Mouse (Mus musculus) T-cell, adult 2 months (primary cell): Measurements from ENCODE around the gene Babam1.
A peak's percentile ranks its signal among the peaks of the same experiment; 100 is the strongest.
"Not testable (repeated sequence)": the region's sequence is repeated elsewhere in the genome, so short reads cannot be mapped to it uniquely, and the experiment has no call there.

Experiments used
- DNase-seq: peaks from one replicate; pipeline ENCODE4 v3.0.0; 2022; ENCODE audit warnings: low spot score

The Babam1 gene

DNA sequence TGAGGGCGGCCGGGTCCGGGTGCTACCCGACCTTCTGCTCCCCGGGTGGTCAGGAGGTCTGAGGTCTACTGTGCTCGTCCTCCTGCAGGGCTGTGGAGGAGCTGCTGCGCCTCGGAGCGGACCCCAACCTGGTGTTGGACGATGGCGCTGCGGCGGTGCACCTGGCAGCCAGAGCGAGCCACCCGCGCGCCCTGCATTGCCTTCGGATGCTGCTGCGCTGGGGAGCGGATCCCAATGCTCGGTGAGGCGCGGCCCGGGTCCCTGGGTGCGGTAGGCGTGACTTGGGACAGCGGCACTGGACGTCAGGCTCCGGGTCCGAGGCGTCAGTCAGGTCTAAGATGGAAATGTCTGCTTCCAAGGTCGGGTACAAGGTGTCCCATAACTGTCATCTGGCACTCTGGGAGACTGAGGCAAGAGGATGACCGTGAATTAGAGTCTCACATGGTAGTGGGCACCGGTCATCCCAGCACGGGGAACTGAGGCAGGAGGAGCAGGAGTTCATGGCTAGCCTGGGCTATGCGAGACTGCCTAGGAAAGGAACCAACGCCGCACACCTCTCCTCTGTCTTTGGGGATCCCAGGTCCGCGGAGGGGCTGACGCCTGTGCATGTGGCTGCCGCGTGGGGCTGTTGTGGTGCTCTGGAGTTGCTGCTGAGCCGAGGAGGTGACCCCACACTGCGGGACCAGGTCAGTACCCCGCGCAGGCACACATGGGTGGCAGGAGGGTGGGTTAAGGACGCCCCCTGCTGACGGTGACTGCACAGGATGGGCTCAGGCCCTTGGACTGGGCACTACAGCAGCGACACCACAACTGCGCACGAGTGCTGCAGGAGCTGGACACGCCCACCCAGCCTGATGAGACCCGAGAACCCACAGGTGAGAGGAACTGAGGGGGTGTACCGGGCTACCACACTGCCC, 9.7 kb downstream of the Babam1 start:
- DNase-seq = no peak

DNA sequence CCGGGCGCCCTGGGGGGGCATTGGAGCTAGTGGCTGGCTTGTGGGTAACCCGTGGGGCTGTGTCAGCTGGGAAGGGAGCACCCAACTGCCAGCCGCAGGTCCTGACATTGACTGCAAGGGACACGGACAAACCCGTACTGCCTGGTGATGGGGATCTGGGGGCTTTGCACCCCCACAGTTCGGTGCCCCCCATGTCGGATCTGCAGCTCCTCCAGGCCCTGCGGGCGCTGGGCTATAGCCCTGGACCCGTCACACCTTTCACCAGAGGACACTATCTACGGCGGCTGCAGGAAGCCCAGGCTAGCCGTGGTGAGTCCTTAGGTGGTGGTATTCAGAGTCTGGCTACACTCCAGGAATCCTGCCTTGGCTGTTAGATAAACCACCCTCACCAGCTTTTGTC, 10.8 kb downstream of the Babam1 start:
- no peak for DNase-seq

DNA sequence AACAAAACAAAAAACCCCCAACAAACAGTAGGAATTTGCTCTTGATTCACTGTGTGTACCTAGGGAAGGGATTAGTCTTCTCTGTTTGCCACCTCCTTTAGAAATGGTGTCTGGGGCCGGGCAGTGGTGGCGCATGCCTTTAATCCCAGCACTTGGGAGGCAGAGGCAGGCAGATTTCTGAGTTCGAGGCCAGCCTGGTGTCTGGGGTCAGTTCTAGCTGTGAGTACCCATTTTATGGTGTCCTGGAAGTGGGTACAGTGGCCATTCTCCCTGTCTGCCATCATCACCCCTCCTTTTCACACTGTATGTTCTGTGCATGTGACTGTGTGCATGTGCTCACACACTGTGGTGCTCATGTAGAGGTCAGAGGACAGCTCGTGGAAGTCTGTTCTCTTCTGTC, 11.6 kb downstream of the Babam1 start:
- DNase-seq = no peak

DNA sequence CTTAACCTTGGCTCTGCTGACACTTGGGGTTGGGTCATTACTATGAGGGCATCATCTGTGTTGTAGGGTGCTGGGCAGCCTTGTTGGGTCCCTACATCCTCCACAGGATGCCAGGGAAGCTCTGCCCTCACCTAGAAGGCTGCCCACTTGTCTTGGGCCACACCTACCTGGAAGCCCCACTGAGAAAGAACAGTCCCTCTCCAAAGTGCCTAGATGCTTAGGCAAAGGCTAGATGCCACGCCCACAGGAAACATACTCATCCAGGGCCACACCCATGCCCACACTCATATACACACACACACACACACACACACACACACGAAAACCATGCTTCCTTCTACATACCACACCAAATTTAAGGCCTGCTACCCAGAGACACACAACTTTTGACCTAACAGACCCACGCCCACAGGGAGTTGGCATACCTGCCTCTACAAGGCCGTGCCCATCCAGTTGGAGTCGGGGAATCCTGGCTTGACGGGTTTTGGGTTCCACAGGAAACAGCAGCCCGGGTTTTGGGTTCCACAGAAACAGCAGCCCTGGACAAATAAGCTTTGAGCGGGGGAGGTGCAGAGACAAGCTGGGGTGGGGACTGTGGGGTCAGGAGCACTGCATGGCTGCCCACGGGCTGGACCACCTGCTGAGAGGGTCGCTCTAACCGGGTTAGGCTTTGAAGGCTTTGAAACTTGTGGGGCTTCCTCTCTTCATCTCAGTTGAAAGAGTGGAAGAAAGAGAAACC, 15.0 kb downstream of the Babam1 start:
- peak; percentile 40 for DNase-seq

DNA sequence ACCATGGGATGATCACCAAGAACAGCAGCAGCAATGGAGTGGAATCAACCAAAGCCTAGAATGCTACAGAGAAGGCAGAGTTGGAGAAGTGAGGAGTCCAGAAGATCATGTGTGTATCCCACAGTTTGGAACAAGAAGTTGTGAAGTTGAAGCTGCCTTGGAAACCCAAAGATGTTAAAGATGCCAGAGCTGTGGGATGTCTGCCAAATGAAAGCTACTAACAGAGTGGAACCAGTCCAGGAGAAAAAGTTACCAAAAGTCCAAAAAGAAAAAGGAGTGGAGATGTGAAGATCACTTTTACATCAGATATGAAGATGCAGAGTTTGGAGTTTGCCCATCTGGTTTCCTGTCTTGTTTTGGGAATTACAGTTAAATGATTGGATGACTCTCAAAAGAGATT, 25.5 kb downstream of the Babam1 start:
- DNase-seq = no peak

DNA sequence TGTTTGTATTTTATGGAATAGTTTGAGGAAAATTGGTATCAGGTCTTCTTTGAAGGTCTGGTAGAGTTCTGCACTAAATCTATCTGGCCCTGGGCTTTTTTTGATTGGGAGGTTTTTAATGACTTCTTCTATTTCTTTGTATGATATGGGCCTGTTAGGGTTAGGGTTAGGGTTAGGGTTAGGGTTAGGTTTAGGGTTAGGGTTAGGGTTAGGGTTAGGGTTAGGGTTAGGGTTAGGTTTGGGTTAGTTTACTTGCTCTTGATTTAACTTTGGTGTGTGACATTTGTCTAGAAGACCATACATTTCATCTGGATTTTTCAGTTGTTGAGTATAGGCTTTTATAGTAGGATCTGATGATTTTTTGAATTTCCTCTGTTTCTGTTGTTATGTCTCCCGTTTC, 36.3 kb downstream of the Babam1 start:
- DNase-seq = not testable (repeated sequence)

DNA sequence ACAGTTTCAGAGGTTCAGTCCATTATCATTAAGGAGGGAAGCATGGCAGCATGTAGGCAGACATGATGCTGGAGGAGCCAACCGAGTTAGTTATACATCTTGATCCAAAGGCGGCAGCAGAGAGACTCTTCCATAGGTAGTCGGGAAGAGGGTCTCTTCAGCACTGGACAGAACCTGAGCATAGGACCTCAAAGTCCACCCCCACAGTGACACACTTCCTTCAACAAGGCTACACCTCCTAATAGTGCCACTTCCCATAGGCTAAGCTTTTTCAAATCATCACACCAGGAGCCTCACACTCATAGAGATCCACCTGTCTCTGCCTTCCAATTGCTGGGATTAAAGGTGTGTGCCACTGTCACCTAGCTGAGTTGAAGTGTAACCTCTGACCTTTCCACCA, 40.4 kb downstream of the Babam1 start:
- no peak for DNase-seq

DNA sequence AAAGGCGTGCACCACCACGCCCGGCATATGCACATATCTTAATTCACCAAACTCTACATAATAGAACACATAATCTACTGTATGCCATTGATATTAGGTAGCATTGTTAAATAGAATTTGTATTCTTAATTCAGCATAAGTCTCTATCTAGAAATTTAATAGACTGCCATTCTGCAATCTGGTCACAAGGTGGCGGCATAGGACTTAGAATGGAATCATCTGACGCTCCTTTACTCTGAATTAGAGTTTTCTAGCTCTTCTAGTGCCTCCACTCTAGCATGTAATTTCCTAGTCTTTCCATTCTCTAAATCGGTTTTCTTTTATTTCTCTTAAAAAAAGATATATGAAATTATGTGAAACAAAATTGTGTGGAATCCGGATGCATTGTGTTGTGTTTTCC, 44.7 kb downstream of the Babam1 start:
- peak; percentile 71 for DNase-seq

DNA sequence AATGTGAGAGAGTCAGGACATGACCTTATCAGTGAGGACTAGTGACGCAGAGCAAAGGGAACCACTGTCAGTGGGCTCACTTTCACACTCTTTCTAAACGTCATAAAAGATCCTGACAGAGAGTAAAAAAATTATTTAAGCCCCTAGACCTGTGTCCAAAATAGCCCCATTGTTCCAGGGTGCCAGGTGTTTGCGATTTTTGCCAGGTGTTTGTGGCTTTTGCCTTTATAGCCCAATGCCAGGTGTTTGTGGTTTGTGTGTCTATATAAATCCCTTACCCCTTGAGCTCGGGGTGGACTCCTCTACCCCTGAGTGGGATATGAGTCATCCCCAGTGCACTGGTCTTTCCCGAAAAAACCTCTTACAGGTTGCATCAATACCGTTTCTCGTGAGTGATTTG, 48.4 kb downstream of the Babam1 start:
- no peak for DNase-seq

DNA sequence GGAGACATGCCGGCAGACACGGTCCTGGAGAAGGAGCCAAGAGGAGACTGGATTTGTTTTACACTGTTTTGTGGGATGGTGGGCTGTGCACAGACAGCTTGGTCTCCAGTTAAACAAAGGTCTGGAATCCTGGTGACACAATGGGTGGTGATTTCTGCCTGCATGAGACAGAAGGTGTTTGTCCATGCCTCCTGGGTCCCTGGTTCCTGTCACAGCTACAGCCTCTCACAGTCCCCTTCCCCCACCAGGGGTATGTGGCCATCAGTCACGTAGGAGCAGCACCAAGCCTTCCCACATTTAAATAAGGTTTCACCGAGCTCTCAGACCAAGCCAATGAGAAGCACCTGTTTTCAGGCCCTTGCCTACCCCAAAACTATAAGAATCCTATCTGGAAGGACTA, 54.7 kb downstream of the Babam1 start:
- no peak for DNase-seq

DNA sequence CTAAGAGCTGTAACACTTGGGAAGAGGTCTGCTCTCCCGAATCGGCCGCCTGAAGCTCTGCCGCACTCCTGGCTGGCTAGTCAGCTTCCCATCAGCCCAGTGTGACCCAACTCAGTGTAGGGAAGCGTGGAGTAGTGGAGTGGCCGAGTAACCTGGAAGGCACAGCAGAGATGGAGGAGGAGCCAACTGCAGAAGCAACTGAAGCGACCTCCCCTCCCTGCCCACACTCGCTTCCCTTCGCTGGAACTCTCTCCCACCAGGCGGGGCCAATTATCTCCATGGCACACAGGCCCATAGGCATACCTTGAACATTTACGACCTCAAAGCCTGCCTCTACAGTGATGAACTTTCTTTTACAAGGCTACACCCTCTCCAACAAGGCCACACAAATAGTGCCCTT, 55.1 kb downstream of the Babam1 start:
- DNase-seq = no peak

DNA sequence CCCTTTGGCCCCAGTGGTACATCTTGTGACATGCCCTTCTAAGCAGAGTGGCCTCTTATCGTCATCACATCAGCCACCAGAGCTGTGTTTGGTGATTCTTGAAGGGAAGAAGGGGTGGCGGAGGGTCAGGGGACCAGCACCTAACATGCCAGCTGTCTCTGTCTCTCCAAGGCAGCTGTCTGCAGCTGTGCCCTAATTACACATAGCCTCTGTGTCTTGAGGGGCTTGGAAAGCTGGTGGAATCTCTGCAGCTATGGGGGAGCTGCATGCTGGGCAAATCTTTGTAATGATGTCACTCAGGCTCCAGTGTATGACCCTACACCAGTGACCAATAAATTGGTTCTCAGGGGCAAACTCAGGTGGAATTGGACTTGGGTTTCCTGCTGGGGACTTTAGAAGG, 56.0 kb downstream of the Babam1 start:
- no peak for DNase-seq
